Mouse (Mus musculus): ENCODE measurements around the gene Ank. TPM values are rescaled to one million over a fixed set of nuclear protein-coding genes. Genes with fewer than 3 reads are reported as not detected.

Ank gene
- polyA plus RNA-seq, 1 experiment from 2014 or later: 10.8 TPM

- Histone ChIP-seq H3K9me3 (replicated peaks) (no peaks in the 10 kb centered on the region), H3K36me3 (replicated peaks) (no peaks in the 10 kb centered on the region), H3K4me3 (replicated peaks) (0 out of 2 replicates have a peak overlapping the region, but pooled peaks have one; percentile 15), H3K27me3 (peaks cover 21% of the 10 kb centered on the region), H3K9ac (no peak overlapping the region), H3K4me1 (replicated peaks) (peaks cover 58% of the 10 kb centered on the region), H3K27ac (replicated peaks) (peak overlapping the region; percentile 74), H3K4me2 (peak overlapping the region; percentile 60)
- ATAC-seq (ENCODE audit: insufficient read depth): peak; percentile 99
- 34% methylated on average over 12 of the region's 12 CpGs for WGBS (ENCODE audit: insufficient replicate concordance)
Observed at GRCm38 (mm10) chr15:27485567-27486278, 19.2 kb downstream of the Ank start.

GRCm38 (mm10) chr15:27486279-27486618 lies 19.8 kb downstream of the Ank start:
- Histone ChIP-seq H3K36me3 (replicated peaks) (no peaks in the 10 kb centered on the region), H3K4me1 (replicated peaks) (peaks cover 63% of the 10 kb centered on the region), H3K9ac (no peak overlapping the region), H3K9me3 (replicated peaks) (no peaks in the 10 kb centered on the region), H3K4me2 (peak overlapping the region; percentile 60), H3K27ac (replicated peaks) (no peak overlapping the region), H3K4me3 (replicated peaks) (no peak overlapping the region), H3K27me3 (peaks cover 21% of the 10 kb centered on the region)
- ATAC-seq (ENCODE audit: insufficient read depth): no peak
- 79% methylated on average over 5 of the region's 5 CpGs for WGBS (ENCODE audit: insufficient replicate concordance)

- Histone ChIP-seq H3K36me3 (replicated peaks) (no peaks in the 10 kb centered on the region), H3K27me3 (peaks cover 21% of the 10 kb centered on the region), H3K27ac (replicated peaks) (no peak overlapping the region), H3K4me3 (replicated peaks) (no peak overlapping the region), H3K4me2 (no peak overlapping the region), H3K4me1 (replicated peaks) (peaks cover 71% of the 10 kb centered on the region), H3K9ac (no peak overlapping the region), H3K9me3 (replicated peaks) (no peaks in the 10 kb centered on the region)
- WGBS (ENCODE audit: insufficient replicate concordance): 63% methylated on average over 8 of the region's 8 CpGs
- no peak for ATAC-seq (ENCODE audit: insufficient read depth)
Observed at GRCm38 (mm10) chr15:27487059-27487458, 20.6 kb downstream of the Ank start.

DNA sequence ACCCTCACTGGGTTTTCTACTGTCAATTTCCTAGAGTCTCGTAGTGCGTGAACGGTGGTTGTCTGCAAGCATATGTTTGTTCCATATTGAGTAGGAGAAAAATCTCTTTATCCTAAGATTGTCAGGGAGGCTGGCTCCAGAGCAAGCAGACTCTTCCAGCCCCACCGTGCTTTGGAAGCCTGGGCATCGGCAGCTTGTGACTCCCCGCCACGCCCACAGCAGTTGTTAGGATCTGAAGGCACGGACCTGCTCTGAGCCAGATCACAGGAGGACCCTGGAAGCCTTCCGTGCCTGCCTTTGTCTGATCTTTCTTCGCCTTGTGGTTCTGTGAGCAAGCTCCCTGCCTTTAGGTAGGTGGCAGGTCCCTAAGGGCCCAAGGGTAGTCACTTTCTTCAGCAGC lies 21.6 kb downstream of the Ank start:
- no peak overlapping the region for H3K27ac ChIP-seq (replicated peaks)
- no peak overlapping the region for H3K9ac ChIP-seq
- H3K27me3 ChIP-seq: peaks cover 21% of the 10 kb centered on the region
- no peak overlapping the region for H3K4me3 ChIP-seq (replicated peaks)
- WGBS (ENCODE audit: insufficient replicate concordance): 59% methylated on average over 10 of the region's 10 CpGs
- no peak for ATAC-seq (ENCODE audit: insufficient read depth)
- no peak overlapping the region for H3K4me2 ChIP-seq
- peaks cover 81% of the 10 kb centered on the region for H3K4me1 ChIP-seq (replicated peaks)
- H3K36me3 ChIP-seq (replicated peaks): no peaks in the 10 kb centered on the region
- H3K9me3 ChIP-seq (replicated peaks): no peaks in the 10 kb centered on the region

DNA sequence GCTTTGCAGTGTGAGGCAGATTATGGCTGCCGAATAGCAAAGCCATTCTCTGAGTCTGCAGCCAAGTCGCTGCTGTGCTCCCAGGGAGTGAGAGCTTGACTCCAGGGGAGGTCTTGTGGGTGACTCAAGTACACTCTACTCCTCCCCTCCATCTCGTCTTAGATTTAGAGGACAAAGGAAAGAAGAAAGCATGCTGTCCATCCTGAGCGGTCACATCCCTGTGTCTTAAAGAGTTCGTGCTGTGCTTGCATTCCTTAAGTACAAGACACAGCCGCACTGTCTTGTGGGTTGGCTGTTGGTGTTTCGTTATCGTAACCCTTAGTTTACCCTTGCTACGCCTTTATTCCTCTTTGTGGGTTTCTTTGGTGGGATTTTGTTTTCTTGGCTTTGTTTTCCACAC lies 24.2 kb downstream of the Ank start:
- Histone ChIP-seq H3K4me2 (no peak overlapping the region), H3K9me3 (replicated peaks) (no peaks in the 10 kb centered on the region), H3K27ac (replicated peaks) (0 out of 2 replicates have a peak overlapping the region, but pooled peaks have one; percentile 54), H3K4me1 (replicated peaks) (peaks cover 86% of the 10 kb centered on the region), H3K9ac (no peak overlapping the region), H3K27me3 (peaks cover 21% of the 10 kb centered on the region), H3K4me3 (replicated peaks) (no peak overlapping the region), H3K36me3 (replicated peaks) (no peaks in the 10 kb centered on the region)
- ATAC-seq (ENCODE audit: insufficient read depth): no peak
- 81% methylated on average over 9 of the region's 9 CpGs for WGBS (ENCODE audit: insufficient replicate concordance)

- ATAC-seq (ENCODE audit: insufficient read depth): peak; percentile 42; the same call in 1 of the 2 replicates
- Histone ChIP-seq H3K9ac (peak overlapping the region; percentile 2; the same call in 1 of the 2 replicates), H3K27ac (replicated peaks) (peak overlapping the region; percentile 54; the same call in 1 of the 2 replicates), H3K27me3 (peaks cover 13% of the 10 kb centered on the region; the same call in 1 of the 2 replicates), H3K4me2 (0 out of 2 replicates have a peak overlapping the region, but pooled peaks have one; percentile 1), H3K36me3 (replicated peaks) (no peaks in the 10 kb centered on the region), H3K4me3 (replicated peaks) (no peak overlapping the region), H3K4me1 (replicated peaks) (peaks cover 86% of the 10 kb centered on the region), H3K9me3 (replicated peaks) (no peaks in the 10 kb centered on the region)
- WGBS (ENCODE audit: insufficient replicate concordance): 28% methylated on average over 8 of the region's 8 CpGs
Observed at GRCm38 (mm10) chr15:27491425-27492070, 25.1 kb downstream of the Ank start.

GRCm38 (mm10) chr15:27492156-27492555 lies 25.7 kb downstream of the Ank start:
- no peak for ATAC-seq (ENCODE audit: insufficient read depth)
- Histone ChIP-seq H3K27ac (replicated peaks) (0 out of 2 replicates have a peak overlapping the region, but pooled peaks have one; percentile 54), H3K27me3 (peaks cover 13% of the 10 kb centered on the region; the same call in 1 of the 2 replicates), H3K4me1 (replicated peaks) (peaks cover 86% of the 10 kb centered on the region), H3K36me3 (replicated peaks) (no peaks in the 10 kb centered on the region), H3K4me3 (replicated peaks) (no peak overlapping the region), H3K9me3 (replicated peaks) (no peaks in the 10 kb centered on the region), H3K4me2 (no peak overlapping the region), H3K9ac (no peak overlapping the region)
- WGBS (ENCODE audit: insufficient replicate concordance): 83% methylated on average over 10 of the region's 10 CpGs

DNA sequence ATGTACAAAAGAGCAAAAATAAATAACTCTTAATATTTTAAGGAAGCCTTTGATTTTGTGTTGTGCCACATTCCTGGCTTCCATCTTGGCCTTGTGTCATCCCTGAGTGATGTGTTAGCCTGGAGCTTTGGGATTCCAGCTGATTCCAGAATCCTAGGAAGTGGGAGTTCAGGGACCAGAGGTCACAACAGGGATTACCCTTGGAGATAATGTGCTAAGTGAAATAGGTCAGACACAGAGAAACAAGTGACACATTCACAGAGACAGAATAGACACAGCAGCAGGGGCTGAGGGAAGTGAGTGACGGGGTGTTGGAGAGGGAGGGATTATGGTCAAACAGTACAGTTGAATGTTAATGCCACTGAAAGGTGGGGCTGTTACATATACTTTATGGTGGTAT lies 26.3 kb downstream of the Ank start:
- H3K9ac ChIP-seq: no peak overlapping the region
- H3K4me3 ChIP-seq (replicated peaks): no peak overlapping the region
- H3K4me2 ChIP-seq: no peak overlapping the region
- H3K27me3 ChIP-seq: peaks cover 13% of the 10 kb centered on the region; the same call in 1 of the 2 replicates
- H3K36me3 ChIP-seq (replicated peaks): no peaks in the 10 kb centered on the region
- no peaks in the 10 kb centered on the region for H3K9me3 ChIP-seq (replicated peaks)
- 71% methylated on average over 1 of the region's 1 CpGs for WGBS (ENCODE audit: insufficient replicate concordance)
- H3K27ac ChIP-seq (replicated peaks): no peak overlapping the region
- no peak for ATAC-seq (ENCODE audit: insufficient read depth)
- H3K4me1 ChIP-seq (replicated peaks): peaks cover 86% of the 10 kb centered on the region

DNA sequence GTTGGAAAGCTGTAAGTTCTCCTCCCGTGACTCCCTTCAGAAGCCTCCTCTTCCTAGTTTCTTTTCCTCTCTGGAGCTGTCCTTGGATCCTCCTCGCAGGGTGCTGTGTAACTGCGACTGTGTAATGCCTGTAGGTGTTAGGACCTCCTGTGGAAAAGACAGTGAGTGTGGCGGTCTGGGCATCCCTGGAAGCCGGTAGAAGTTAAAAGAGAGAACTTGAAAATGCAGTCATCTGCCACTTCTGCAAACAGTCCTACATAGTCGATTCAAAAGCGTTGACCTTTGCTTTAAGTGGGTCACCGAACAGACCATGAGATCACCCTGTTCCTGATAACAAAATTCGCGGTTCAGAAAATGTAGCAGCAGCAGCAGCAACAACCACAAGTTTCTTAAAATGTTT lies 27.0 kb downstream of the Ank start:
- H3K36me3 ChIP-seq (replicated peaks): no peaks in the 10 kb centered on the region
- H3K9me3 ChIP-seq (replicated peaks): no peaks in the 10 kb centered on the region
- H3K4me2 ChIP-seq: no peak overlapping the region
- peak overlapping the region; percentile 96 for H3K27ac ChIP-seq (replicated peaks)
- H3K9ac ChIP-seq: no peak overlapping the region
- ATAC-seq (ENCODE audit: insufficient read depth): no peak
- peaks cover 87% of the 10 kb centered on the region for H3K4me1 ChIP-seq (replicated peaks)
- peaks cover 9% of the 10 kb centered on the region; the same call in 1 of the 2 replicates for H3K27me3 ChIP-seq
- no peak overlapping the region for H3K4me3 ChIP-seq (replicated peaks)
- WGBS (ENCODE audit: insufficient replicate concordance): 31% methylated on average over 10 of the region's 10 CpGs

- Histone ChIP-seq H3K9ac (0 out of 2 replicates have a peak overlapping the region, but pooled peaks have one; percentile 0), H3K27ac (replicated peaks) (peak overlapping the region; percentile 96), H3K27me3 (no peaks in the 10 kb centered on the region), H3K4me2 (peak overlapping the region; percentile 73; the same call in 1 of the 2 replicates), H3K4me1 (replicated peaks) (peaks cover 97% of the 10 kb centered on the region), H3K9me3 (replicated peaks) (no peaks in the 10 kb centered on the region), H3K4me3 (replicated peaks) (no peak overlapping the region), H3K36me3 (replicated peaks) (no peaks in the 10 kb centered on the region)
- no peak for ATAC-seq (ENCODE audit: insufficient read depth)
- 50% methylated on average over 5 of the region's 5 CpGs for WGBS (ENCODE audit: insufficient replicate concordance)
Observed at GRCm38 (mm10) chr15:27495981-27496401, 29.5 kb downstream of the Ank start.

DNA sequence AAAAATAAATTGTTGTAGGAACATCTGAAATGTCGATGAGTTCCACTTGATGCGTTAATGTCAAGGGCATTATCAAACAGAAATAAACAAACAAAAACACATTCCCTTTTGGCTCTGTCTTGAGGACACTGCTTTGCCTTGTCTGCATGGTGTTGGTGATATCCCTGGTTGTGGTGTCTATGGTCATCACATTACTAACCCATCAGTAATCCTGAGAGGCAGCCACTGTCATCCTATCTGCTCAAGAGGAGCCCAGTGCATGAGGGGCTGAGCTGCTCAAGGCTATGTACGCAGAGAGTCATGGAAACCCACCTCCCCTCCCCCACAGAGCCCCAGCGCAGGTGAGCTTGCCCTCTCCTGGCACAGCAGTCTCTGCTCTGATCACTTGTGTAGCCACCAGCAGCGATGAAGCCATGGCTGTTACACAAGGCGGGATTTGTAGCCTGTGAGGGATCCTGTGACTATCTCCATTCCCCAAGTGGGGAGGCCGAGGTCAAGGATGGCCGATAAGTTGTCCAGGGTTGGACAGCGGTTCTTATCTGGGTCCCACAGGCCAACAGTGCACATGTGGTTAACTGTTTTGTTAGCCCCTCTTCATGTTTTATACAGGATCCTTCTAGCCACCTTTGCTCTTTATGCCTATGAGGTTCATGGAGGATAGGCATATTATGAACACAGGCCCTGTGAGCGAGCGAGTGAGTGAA lies 30.3 kb downstream of the Ank start:
- peaks cover 97% of the 10 kb centered on the region for H3K4me1 ChIP-seq (replicated peaks)
- peak; percentile 95 for ATAC-seq (ENCODE audit: insufficient read depth)
- peak overlapping the region; percentile 73 for H3K4me2 ChIP-seq

More for the DNA sequence above, 30.3 kb downstream of the Ank start:
- WGBS (ENCODE audit: insufficient replicate concordance): 24% methylated on average over 11 of the region's 11 CpGs
- H3K27me3 ChIP-seq: no peaks in the 10 kb centered on the region
- H3K4me3 ChIP-seq (replicated peaks): peak overlapping the region; percentile 33
- no peaks in the 10 kb centered on the region for H3K9me3 ChIP-seq (replicated peaks)
- peak overlapping the region; percentile 53 for H3K9ac ChIP-seq
- H3K36me3 ChIP-seq (replicated peaks): no peaks in the 10 kb centered on the region
- peak overlapping the region; percentile 96 for H3K27ac ChIP-seq (replicated peaks)
